Mouse (Mus musculus): ENCODE measurements around the gene Jsrp1. TPM values are rescaled to one million over a fixed set of nuclear protein-coding genes. Genes with fewer than 3 reads are reported as not detected.

Gene Jsrp1
- polyA plus RNA-seq, 1 experiment from 2014 or later = 1.2 TPM

DNA sequence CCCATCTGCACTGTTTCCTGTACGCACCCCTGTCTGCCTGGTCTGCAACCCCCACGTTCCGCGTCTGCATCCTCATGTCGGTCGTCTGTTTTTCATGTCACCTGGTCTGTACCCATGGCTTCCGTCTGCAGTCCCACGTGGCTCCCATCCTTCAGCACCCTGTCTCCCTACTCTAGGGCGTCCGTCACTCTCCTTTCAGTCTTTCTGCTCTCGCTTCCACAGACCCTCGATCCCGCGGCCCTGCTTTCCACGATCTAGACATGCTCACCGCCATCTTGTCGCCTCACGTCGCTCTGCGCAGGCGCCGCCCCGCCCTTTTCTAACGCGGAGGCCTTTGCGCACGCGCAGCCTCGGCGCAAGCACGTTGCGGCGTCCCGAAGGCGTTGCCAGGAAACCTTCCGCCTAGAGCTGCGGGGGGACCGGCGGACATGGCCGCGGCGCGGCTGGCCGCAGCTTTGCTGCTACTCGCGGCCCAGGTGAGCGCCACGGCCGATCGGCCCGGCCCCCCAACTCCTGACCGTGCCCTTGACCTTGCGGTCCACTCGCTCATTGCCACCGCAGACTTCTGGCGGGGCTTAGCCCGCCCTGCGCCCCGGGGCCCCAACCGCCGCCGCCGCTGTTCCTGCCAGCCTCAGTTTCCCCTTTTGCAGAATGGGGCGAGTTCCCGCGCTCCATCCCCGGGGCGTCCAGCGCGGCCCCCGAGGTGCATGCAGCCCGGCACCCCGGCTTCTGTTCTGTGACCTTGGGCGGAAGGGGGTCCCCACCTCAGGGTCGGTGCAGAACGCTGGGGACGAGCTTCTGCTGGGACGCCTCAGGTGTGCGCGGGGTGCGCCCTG, 41.8 kb upstream of the Jsrp1 start, which contains the start of the genes Lsm7 and Sppl2b:
Gene Lsm7 (minus strand): TSS at position 297 of the 836 bp plus-strand sequence.
Gene Sppl2b (plus strand): TSS at position 363 of the 836 bp plus-strand sequence.
- peak within 1 kb of the TSS; percentile 95 for H3K4me2 ChIP-seq (ENCODE audit: low read depth, low read length)
- peak; percentile 97 for DNase-seq (ENCODE audit: low spot score)
- peaks cover 3% of the 10 kb centered on the region; the same call in 1 of the 2 replicates for H3K4me1 ChIP-seq (ENCODE audit: control insufficient read depth, insufficient read depth, low read length)
- peak within 1 kb of the TSS; percentile 89 for H3K4me3 ChIP-seq (ENCODE audit: low read depth, low read length)
- no peaks in the 10 kb centered on the region for H3K27me3 ChIP-seq (ENCODE audit: control insufficient read depth, insufficient read depth, low read length)
- no peaks in the 10 kb centered on the region for H3K9me3 ChIP-seq (replicated peaks; ENCODE audit: control insufficient read depth, low read length)
- under 1% methylated on average over 77 of the region's 81 CpGs for WGBS
- H3K9ac ChIP-seq (replicated peaks; ENCODE audit: low read length) = peak within 1 kb of the TSS; percentile 87
- no peak within 1 kb of the TSS for H3K27ac ChIP-seq (replicated peaks; ENCODE audit: low read depth, low read length)
- peak; percentile 72 for ATAC-seq (replicated peaks; ENCODE audit: insufficient number of reproducible peaks, low FRiP score, low TSS enrichment, low read depth)
- peaks cover 4% of the 10 kb centered on the region for H3K36me3 ChIP-seq (replicated peaks; ENCODE audit: control insufficient read depth, insufficient read depth, low read depth, low read length)

DNA sequence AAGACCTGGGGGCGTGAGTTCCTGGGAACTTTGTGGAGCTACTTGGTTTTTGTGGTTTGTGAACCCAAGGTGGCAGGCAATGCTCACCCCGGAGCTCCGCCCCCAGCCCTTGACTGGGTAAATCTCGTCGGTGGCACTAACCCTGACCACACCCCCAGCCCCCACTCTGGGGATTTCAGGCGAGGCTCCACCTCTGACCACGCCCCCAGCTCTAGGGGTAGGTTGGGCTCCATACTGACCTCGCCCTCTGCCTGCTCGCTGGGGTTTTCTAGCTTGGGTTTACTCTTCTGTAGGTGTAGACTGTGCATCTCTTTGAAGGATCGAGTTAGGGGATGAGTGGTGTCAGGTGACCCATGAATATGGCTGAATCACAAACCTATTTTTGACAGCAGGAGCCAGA, 35.3 kb upstream of the Jsrp1 start:
- no peak overlapping the region for H3K9ac ChIP-seq (replicated peaks; ENCODE audit: low read length)
- no peaks in the 10 kb centered on the region for H3K9me3 ChIP-seq (replicated peaks; ENCODE audit: control insufficient read depth, low read length)
- DNase-seq (ENCODE audit: low spot score) = peak; percentile 45
- no peak overlapping the region for H3K4me2 ChIP-seq (ENCODE audit: low read depth, low read length)
- H3K27me3 ChIP-seq (ENCODE audit: control insufficient read depth, insufficient read depth, low read length) = peaks cover 18% of the 10 kb centered on the region
- ATAC-seq (replicated peaks; ENCODE audit: insufficient number of reproducible peaks, low FRiP score, low TSS enrichment, low read depth) = no peak
- WGBS = 10% methylated on average over 10 of the region's 10 CpGs
- no peaks in the 10 kb centered on the region for H3K4me1 ChIP-seq (ENCODE audit: control insufficient read depth, insufficient read depth, low read length)
- H3K27ac ChIP-seq (replicated peaks; ENCODE audit: low read depth, low read length) = no peak overlapping the region
- no peak overlapping the region for H3K4me3 ChIP-seq (ENCODE audit: low read depth, low read length)
- peaks cover 4% of the 10 kb centered on the region for H3K36me3 ChIP-seq (replicated peaks; ENCODE audit: control insufficient read depth, insufficient read depth, low read depth, low read length)

DNA sequence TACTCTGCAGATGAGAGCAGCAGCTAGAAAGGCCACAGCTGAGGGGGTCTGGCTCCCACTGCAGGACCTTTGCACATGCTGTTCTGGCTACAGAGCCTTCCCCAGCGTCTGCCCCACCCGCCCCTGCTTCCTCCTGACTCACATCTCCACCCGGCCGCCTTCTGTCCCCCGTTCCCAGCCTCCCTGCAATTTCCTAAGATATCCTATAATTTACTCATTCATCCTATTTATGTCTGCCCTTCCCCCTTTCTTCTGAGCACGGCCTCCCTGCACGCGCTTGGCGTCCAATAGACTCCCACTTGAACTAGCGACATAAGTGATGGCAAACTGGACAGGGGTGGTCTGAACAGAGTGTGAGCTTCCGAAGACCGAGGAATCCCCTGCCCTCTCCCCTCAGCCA, 32.4 kb upstream of the Jsrp1 start:
- no peak for DNase-seq (ENCODE audit: low spot score)
- Histone ChIP-seq H3K4me1 (ENCODE audit: control insufficient read depth, insufficient read depth, low read length) (no peaks in the 10 kb centered on the region), H3K27me3 (ENCODE audit: control insufficient read depth, insufficient read depth, low read length) (peaks cover 30% of the 10 kb centered on the region), H3K27ac (replicated peaks; ENCODE audit: low read depth, low read length) (no peak overlapping the region), H3K36me3 (replicated peaks; ENCODE audit: control insufficient read depth, insufficient read depth, low read depth, low read length) (no peaks in the 10 kb centered on the region; the same call in 1 of the 2 replicates), H3K9me3 (replicated peaks; ENCODE audit: control insufficient read depth, low read length) (no peaks in the 10 kb centered on the region), H3K4me3 (ENCODE audit: low read depth, low read length) (no peak overlapping the region), H3K4me2 (ENCODE audit: low read depth, low read length) (no peak overlapping the region), H3K9ac (replicated peaks; ENCODE audit: low read length) (no peak overlapping the region)
- 76% methylated on average over 12 of the region's 12 CpGs for WGBS
- ATAC-seq (replicated peaks; ENCODE audit: insufficient number of reproducible peaks, low FRiP score, low TSS enrichment, low read depth) = no peak

DNA sequence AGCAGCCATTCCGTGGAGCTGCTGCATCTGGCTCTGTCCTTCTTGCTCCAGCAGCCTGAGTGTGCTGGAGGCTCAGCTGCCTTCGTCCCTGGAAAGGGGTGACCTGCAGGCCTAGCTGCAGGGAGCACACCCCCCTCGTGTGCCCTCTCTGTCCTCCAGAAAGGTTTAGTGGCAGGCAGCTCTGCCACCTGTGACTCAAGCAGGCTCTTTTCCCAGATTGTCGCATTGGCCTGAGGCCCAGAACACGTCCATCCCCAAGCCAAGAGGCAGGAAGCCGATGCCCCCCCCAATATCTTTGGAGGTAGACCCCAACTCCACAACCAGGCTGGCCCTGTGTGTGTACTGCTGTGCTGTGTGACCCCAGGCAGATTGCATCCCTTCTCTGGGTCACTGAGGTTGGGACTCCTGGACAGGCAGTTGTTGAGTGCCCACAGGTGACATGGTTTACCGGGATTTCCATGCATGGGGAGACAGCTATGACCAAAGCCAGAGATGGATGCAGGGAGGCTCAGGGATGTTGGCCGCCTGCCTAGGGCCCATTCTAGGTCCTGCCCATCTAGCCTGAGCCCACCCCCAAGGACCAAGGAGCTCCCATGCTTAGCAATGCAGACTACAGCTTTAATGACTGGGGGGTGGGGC, 31.9 kb upstream of the Jsrp1 start:
- no peak overlapping the region for H3K4me3 ChIP-seq (ENCODE audit: low read depth, low read length)
- no peak for DNase-seq (ENCODE audit: low spot score)
- H3K36me3 ChIP-seq (replicated peaks; ENCODE audit: control insufficient read depth, insufficient read depth, low read depth, low read length) = no peaks in the 10 kb centered on the region; the same call in 1 of the 2 replicates
- no peaks in the 10 kb centered on the region for H3K4me1 ChIP-seq (ENCODE audit: control insufficient read depth, insufficient read depth, low read length)
- H3K27ac ChIP-seq (replicated peaks; ENCODE audit: low read depth, low read length) = no peak overlapping the region
- WGBS = 69% methylated on average over 8 of the region's 8 CpGs
- no peak overlapping the region; the same call in 1 of the 2 replicates for H3K9ac ChIP-seq (replicated peaks; ENCODE audit: low read length)
- no peak for ATAC-seq (replicated peaks; ENCODE audit: insufficient number of reproducible peaks, low FRiP score, low TSS enrichment, low read depth)
- no peaks in the 10 kb centered on the region for H3K9me3 ChIP-seq (replicated peaks; ENCODE audit: control insufficient read depth, low read length)
- no peak overlapping the region for H3K4me2 ChIP-seq (ENCODE audit: low read depth, low read length)
- peaks cover 30% of the 10 kb centered on the region for H3K27me3 ChIP-seq (ENCODE audit: control insufficient read depth, insufficient read depth, low read length)

DNA sequence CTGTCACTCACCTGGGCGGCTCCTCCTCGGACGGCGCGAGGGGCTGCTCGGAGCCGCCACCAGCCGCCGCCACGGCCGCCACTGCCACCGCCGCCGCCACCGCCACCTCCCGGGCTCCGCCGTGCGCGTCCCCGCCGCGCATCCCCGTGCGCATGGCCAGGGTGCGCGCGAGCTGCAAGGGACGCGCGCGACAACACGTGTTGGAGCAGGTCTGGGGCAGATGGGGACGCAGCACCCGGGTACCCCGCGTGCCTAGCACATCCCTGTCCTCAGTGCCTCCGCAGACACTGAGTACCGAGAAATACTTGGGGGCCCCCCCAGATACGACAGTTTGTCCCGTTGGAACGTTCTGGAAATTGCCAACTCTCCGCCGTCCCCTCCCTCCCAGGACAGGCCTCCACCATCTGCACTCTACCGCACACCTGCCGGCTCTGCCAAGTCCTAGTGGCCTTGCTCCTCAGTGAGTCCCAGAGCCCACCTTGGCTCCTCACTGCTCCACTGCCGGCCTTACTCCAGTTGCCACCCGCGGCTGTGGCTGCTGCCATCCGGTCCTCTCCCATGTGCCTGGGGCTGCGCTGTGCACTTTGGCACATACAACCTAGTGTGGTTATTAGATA, 30.7 kb upstream of the Jsrp1 start, which contains the start of gene Lingo3:
Gene Lingo3 (minus strand): TSS at position 109 of the 617 bp plus-strand sequence.
- Histone ChIP-seq H3K27ac (replicated peaks; ENCODE audit: low read depth, low read length) (no peak within 1 kb of the TSS), H3K4me1 (ENCODE audit: control insufficient read depth, insufficient read depth, low read length) (no peaks in the 10 kb centered on the region), H3K4me2 (ENCODE audit: low read depth, low read length) (peak within 1 kb of the TSS; percentile 86), H3K9ac (replicated peaks; ENCODE audit: low read length) (peak within 1 kb of the TSS; percentile 53), H3K9me3 (replicated peaks; ENCODE audit: control insufficient read depth, low read length) (no peaks in the 10 kb centered on the region), H3K4me3 (ENCODE audit: low read depth, low read length) (peak within 1 kb of the TSS; percentile 37), H3K36me3 (replicated peaks; ENCODE audit: control insufficient read depth, insufficient read depth, low read depth, low read length) (no peaks in the 10 kb centered on the region), H3K27me3 (ENCODE audit: control insufficient read depth, insufficient read depth, low read length) (peaks cover 30% of the 10 kb centered on the region)
- 4% methylated on average over 41 of the region's 51 CpGs for WGBS
- DNase-seq (ENCODE audit: low spot score) (peak; percentile 41), ATAC-seq (replicated peaks; ENCODE audit: insufficient number of reproducible peaks, low FRiP score, low TSS enrichment, low read depth) (no peak)

DNA sequence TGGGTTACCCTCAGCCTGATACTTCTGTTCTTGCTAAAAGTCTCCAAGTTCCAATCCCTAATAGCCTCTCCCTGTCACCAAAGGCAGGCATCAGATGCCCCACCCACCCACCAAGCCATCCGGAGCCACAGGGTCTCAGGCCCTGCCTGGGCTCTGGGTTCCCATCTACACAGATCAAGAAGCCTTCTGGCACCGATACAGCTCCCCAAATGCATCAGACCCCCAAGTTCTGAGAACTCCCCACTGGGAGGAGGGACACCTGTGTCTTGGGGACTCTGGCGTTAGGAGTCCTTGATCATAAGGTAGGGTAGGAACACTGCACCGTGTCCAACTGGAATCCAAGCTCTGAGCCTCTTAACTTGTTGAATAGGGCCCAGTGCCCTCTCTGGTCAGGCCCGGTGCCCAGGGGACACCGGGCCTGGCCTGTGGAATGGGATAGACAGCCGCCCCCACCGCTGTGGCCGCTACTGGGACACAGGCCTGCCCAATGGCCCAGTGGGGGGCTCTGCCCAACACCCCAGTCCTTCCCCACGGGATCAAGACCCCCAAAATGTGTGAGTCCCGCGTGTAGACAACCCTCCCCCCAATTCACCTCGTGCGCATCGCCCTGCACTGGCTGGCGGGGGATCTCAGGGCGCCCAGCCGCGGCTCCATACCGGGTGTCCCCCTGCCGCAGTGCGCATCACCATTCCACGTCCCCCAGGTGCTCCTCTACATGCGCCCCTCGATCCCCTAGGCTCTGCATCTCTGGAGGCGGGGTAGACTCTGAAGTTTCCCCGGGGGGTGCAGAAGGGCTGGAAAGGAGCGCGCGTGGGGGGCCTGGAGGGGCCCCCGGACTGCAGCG, 30.0 kb upstream of the Jsrp1 start:
- ATAC-seq (replicated peaks; ENCODE audit: insufficient number of reproducible peaks, low FRiP score, low TSS enrichment, low read depth) (no peak), DNase-seq (ENCODE audit: low spot score) (no peak)
- Histone ChIP-seq H3K27me3 (ENCODE audit: control insufficient read depth, insufficient read depth, low read length) (peaks cover 30% of the 10 kb centered on the region), H3K27ac (replicated peaks; ENCODE audit: low read depth, low read length) (no peak overlapping the region), H3K9ac (replicated peaks; ENCODE audit: low read length) (peak overlapping the region; percentile 53), H3K4me3 (ENCODE audit: low read depth, low read length) (peak overlapping the region; percentile 37), H3K4me1 (ENCODE audit: control insufficient read depth, insufficient read depth, low read length) (no peaks in the 10 kb centered on the region), H3K4me2 (ENCODE audit: low read depth, low read length) (peak overlapping the region; percentile 86), H3K36me3 (replicated peaks; ENCODE audit: control insufficient read depth, insufficient read depth, low read depth, low read length) (no peaks in the 10 kb centered on the region), H3K9me3 (replicated peaks; ENCODE audit: control insufficient read depth, low read length) (no peaks in the 10 kb centered on the region)
- 9% methylated on average over 32 of the region's 32 CpGs for WGBS

DNA sequence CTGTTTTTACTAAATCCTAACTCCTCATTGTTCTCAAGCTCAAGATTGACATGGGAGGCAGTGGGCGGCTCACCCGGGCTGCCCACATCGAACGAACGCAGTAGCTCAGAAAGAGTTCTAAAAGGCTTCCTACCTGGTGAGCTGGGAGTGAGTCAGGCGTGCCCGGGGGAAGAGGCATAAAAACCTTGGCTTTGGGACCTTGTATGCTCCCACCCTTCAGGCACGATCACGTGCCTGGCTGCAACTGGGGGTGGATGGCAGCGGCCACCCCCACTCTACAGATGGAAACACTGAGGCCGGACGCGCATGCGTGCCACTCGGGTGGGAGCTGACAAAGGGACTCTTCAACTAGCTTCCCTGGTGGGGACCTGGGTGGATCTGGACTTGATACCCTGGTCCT, 29.0 kb upstream of the Jsrp1 start:
- DNase-seq (ENCODE audit: low spot score) (no peak), ATAC-seq (replicated peaks; ENCODE audit: insufficient number of reproducible peaks, low FRiP score, low TSS enrichment, low read depth) (no peak)
- 82% methylated on average over 15 of the region's 15 CpGs for WGBS
- H3K4me2 ChIP-seq (ENCODE audit: low read depth, low read length) = no peak overlapping the region
- no peak overlapping the region for H3K9ac ChIP-seq (replicated peaks; ENCODE audit: low read length)
- peaks cover 30% of the 10 kb centered on the region for H3K27me3 ChIP-seq (ENCODE audit: control insufficient read depth, insufficient read depth, low read length)
- no peaks in the 10 kb centered on the region for H3K4me1 ChIP-seq (ENCODE audit: control insufficient read depth, insufficient read depth, low read length)
- H3K4me3 ChIP-seq (ENCODE audit: low read depth, low read length) = no peak overlapping the region
- no peak overlapping the region for H3K27ac ChIP-seq (replicated peaks; ENCODE audit: low read depth, low read length)
- no peaks in the 10 kb centered on the region for H3K9me3 ChIP-seq (replicated peaks; ENCODE audit: control insufficient read depth, low read length)
- no peaks in the 10 kb centered on the region for H3K36me3 ChIP-seq (replicated peaks; ENCODE audit: control insufficient read depth, insufficient read depth, low read depth, low read length)

Measured in embryonic facial prominence, embryonic 11.5 days (tissue).